ENCODE assay signal across 8 mouse cellular contexts in genomic region chr1:138843361-138844091, GRCm38 (mm10). TPM values are rescaled to one million over a fixed set of nuclear protein-coding genes. Genes with fewer than 3 reads are reported as not detected.
DNase-seq lines count a peak whose midpoint lies in the region; ATAC-seq lines count a peak whose summit lies in the region.

No protein-coding gene starts in this region.

- WGBS in hindbrain, embryonic 13.5 days: under 1% methylated on average over 35 of the region's 35 CpGs
- under 1% methylated on average over 35 of the region's 35 CpGs for WGBS in midbrain, embryonic 10.5 days

- peaks cover 85% of the 10 kb centered on the region for H3K27me3 ChIP-seq in hindbrain, embryonic 13.5 days
- H3K27me3 ChIP-seq in midbrain, embryonic 10.5 days (ENCODE audit: low read depth, poor library complexity, severe bottlenecking): peaks cover 100% of the 10 kb centered on the region

- H3K9me3 ChIP-seq in hindbrain, embryonic 13.5 days: no peaks in the 10 kb centered on the region
- H3K9me3 ChIP-seq in midbrain, embryonic 10.5 days (replicated peaks): no peaks in the 10 kb centered on the region

- peak overlapping the region; percentile 61 for H3K27ac ChIP-seq in hindbrain, embryonic 13.5 days
- peak overlapping the region; percentile 71 for H3K27ac ChIP-seq in midbrain, embryonic 10.5 days (replicated peaks)

- ATAC-seq in hindbrain, embryonic 13.5 days (ENCODE audit: low FRiP score): 0 out of 2 replicates have a peak, but pooled peaks have one; percentile 22

- H3K4me1 ChIP-seq in hindbrain, embryonic 13.5 days (replicated peaks): peaks cover 30% of the 10 kb centered on the region
- H3K4me1 ChIP-seq in midbrain, embryonic 10.5 days: peaks cover 67% of the 10 kb centered on the region

- peak overlapping the region; percentile 38 for H3K4me3 ChIP-seq in hindbrain, embryonic 13.5 days
- H3K4me3 ChIP-seq in midbrain, embryonic 10.5 days: peak overlapping the region; percentile 53

- H3K36me3 ChIP-seq in hindbrain, embryonic 13.5 days: no peaks in the 10 kb centered on the region
- H3K36me3 ChIP-seq in midbrain, embryonic 10.5 days: no peaks in the 10 kb centered on the region

- peak overlapping the region; percentile 51 for H3K4me2 ChIP-seq in hindbrain, embryonic 13.5 days

- DNase-seq in adrenal gland, postnatal 10 days: peak; percentile 21
- DNase-seq in adrenal gland, postnatal 14 days: no peak
- peak; percentile 32 for DNase-seq in thymus, postnatal 14 days
- DNase-seq in thymus, postnatal 25 days: no peak
- peak; percentile 79 for DNase-seq in midbrain, embryonic 10.5 days (ENCODE audit: low spot score)
- no peak for DNase-seq in urinary bladder, postnatal 36 days (ENCODE audit: low spot score in 2 of 2)
- DNase-seq in left cerebral cortex, adult 18-20 months (ENCODE audit: low spot score in 2 of 2): no peak

- peak overlapping the region; percentile 61 for H3K9ac ChIP-seq in hindbrain, embryonic 13.5 days

RNA-seq across cellular contexts. Expression of gene Lhx9, which starts 4.9 kb away (rescaled TPM):
- under 1 TPM; 0.18 TPM for total RNA-seq in adrenal gland, postnatal 10 days (2021)
- total RNA-seq in adrenal gland, postnatal 14 days (2021): 0.15 and 0.30 TPM in 2 replicates
- 20.5 and 26.4 TPM in 2 replicates for polyA plus RNA-seq in hindbrain, embryonic 13.5 days (2015; fragmentation: Nextera tagmentation; extraction: Ambion mirVana)
- 11.4 and 21.1 TPM in 2 replicates for polyA plus RNA-seq in midbrain, embryonic 10.5 days (2016; fragmentation: Nextera tagmentation; extraction: Ambion mirVana)
- total RNA-seq in left cerebral cortex, adult 18-20 months (2021): under 1 TPM; 0.70 to 1.00 TPM

RNA-seq across cellular contexts. Expression of gene 2310009B15Rik, which starts 13.1 kb away (rescaled TPM):
- 10 to 100 TPM; 20.9 to 25.2 TPM for total RNA-seq in adrenal gland, postnatal 10 days (2021)
- total RNA-seq in adrenal gland, postnatal 14 days (2021): 15.9 and 21.0 TPM in 2 replicates
- polyA plus RNA-seq in hindbrain, embryonic 13.5 days (2015; fragmentation: Nextera tagmentation; extraction: Ambion mirVana): 35.4 and 37.1 TPM in 2 replicates
- polyA plus RNA-seq in midbrain, embryonic 10.5 days (2016; fragmentation: Nextera tagmentation; extraction: Ambion mirVana): 45.3 and 47.1 TPM in 2 replicates
- 10 to 100 TPM; 12.6 to 15.8 TPM for total RNA-seq in left cerebral cortex, adult 18-20 months (2021)

Comparison
In these comparisons a context has a peak if more than half of its experiments do, and no peak if none do; other contexts are left out.
1. DNase-seq: peak in adrenal gland, postnatal 10 days (single experiment), thymus, postnatal 14 days (single experiment) and midbrain, embryonic 10.5 days (single experiment); none in adrenal gland, postnatal 14 days (single experiment), thymus, postnatal 25 days (single experiment), urinary bladder, postnatal 36 days (0 of 2) and left cerebral cortex, adult 18-20 months (0 of 2).